Mouse (Mus musculus) embryonic fibroblast, embryonic 13.5 days (primary cell): Measurements from ENCODE around the gene Pik3ip1. TPM values are rescaled to one million over a fixed set of nuclear protein-coding genes. Genes with fewer than 3 reads are reported as not detected.

Source experiments
- H3K27ac ChIP-seq: 2 replicates; pipeline ENCODE4 v1.5.1; 2012; ENCODE audit warnings: low read length, control low read depth, inconsistent platforms; ENCODE audit not compliant: insufficient read depth
- H3K4me1 ChIP-seq: 2 replicates; pipeline ENCODE4 v1.6.1; 2011; ENCODE audit warnings: low read length; ENCODE audit not compliant: control insufficient read depth, insufficient read depth
- H3K4me3 ChIP-seq: 2 replicates; pipeline ENCODE4 v1.5.1; 2011; ENCODE audit warnings: mild to moderate bottlenecking, control low read depth, low read length; ENCODE audit not compliant: insufficient read depth
- CTCF ChIP-seq: IDR thresholded peaks from 2 replicates; pipeline ENCODE4 v1.5.1; 2011; ENCODE audit warnings: mild to moderate bottlenecking, control low read depth, low read length, moderate library complexity, borderline replicate concordance; ENCODE audit not compliant: insufficient read depth
- POLR2A ChIP-seq: IDR thresholded peaks from 2 replicates; pipeline ENCODE4 v1.6.1; 2011; ENCODE audit warnings: low read depth, mild to moderate bottlenecking, control low read depth, low read length, moderate library complexity
- polyA plus RNA-seq: library from polyadenylated mRNA; stranded (reverse); fragments of >200 nt; gene quantifications from 2 replicates; pipeline ENCODE4 v1.2.4, GENCODE M21; 2011; ENCODE audit warnings: low read depth; ENCODE audit not compliant: missing spikeins, insufficient read length

Gene Pik3ip1
- polyA plus RNA-seq, 1 experiment: 21.1 TPM

DNA sequence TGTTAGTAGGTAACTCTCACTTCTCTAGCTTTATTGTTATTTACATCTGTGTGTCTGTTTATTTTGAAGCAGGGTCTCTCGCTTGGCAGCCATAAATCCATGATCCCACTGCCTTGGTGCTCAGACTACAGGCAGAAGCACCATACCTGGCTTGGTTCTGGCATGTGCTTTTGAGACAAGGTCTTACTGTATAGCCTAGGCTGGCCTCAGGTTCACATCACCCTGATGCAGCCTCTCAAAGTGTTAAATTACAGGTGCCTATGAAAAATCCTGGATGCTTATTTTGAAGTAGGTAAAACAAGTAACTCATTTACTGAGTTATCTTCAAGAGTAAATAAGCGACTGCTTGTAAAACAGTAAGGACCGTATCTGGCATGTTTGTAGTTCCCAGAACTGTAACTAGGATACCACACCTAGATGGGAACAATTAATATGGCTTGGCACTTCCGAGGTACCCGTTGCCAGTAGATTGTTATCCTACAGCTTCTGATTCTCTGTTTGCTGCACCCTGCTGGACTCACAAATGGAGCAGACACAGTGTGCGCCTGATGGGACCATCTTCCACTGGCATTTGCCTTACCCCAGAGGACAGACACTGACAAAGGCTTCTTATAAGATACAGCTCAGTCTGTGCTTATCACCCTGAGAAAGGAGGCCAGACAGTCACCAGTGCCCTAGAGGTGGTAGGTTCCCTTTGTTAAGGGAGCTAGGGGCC is 57.4 kb downstream of the Pik3ip1 start:
- H3K4me3 ChIP-seq: no peak overlapping the region
- TF ChIP-seq POLR2A (no peak), CTCF (no peak)
- H3K4me1 ChIP-seq: no peaks in the 10 kb centered on the region
- H3K27ac ChIP-seq: no peak overlapping the region

DNA sequence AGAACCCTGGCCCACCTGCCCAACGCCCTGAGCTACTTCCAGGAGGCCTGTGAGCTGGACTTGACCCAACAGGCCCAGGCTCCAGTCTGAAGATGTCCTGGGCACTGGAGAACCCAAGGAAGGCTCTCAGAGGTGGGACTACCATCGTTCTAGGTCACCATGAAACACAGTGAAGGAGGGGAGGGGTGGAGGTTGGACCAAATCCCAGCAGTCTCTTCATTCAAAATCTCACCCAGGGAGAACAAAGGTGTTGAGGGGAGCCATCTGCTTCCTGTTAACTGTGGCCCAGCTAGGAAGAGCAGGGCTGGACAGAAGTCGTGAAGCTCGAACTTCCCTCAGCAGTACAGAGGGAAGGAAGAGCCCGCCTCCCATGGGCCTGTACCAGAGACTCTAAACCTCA is 59.8 kb downstream of the Pik3ip1 start:
- no peak for TF ChIP-seq POLR2A
- no peak for TF ChIP-seq CTCF
- H3K4me1 ChIP-seq: no peaks in the 10 kb centered on the region
- H3K4me3 ChIP-seq: no peak overlapping the region
- no peak overlapping the region for H3K27ac ChIP-seq

DNA sequence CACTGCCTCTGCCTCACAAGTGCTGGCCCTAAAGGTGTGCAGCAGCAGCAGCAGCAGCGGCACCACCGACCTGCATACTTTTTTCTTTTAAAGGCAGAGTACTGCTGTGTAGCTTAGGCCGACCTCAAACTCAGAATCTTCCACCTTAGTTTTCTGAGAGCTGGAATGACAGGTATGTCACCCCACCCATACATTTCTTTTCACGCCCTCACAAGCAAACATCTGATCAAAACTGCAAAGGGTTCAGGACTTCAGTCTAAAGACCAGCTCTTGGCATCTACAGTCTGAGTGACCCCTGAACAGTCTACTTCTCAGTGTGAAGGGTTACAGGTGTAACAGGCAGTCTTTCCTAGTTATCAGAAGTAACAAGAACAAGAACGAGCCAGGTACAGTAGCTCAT is 60.6 kb downstream of the Pik3ip1 start:
- TF ChIP-seq CTCF: no peak
- H3K4me3 ChIP-seq: no peak overlapping the region
- no peaks in the 10 kb centered on the region for H3K4me1 ChIP-seq
- no peak overlapping the region for H3K27ac ChIP-seq

- H3K27ac ChIP-seq: no peak overlapping the region
- TF ChIP-seq POLR2A (no peak), CTCF (no peak)
These were observed 62.3 kb downstream of the Pik3ip1 start for GRCm38 (mm10) chr11:3392526-3392925.

More at GRCm38 (mm10) chr11:3392526-3392925, 62.3 kb downstream of the Pik3ip1 start:
- Histone ChIP-seq H3K4me3 (no peak overlapping the region), H3K4me1 (peaks cover 4% of the 10 kb centered on the region; the same call in 1 of the 2 replicates)

Other genes starting within 250 kb of the Pik3ip1 start
- 17.1 TPM in 2 replicates for gene Sfi1, start 136.9 kb upstream of the Pik3ip1 start, polyA plus RNA-seq
- 57.2 and 71.9 TPM in 2 replicates for gene Eif4enif1, start 128.0 kb upstream of the Pik3ip1 start, polyA plus RNA-seq
- 102 and 112 TPM in 2 replicates for gene Drg1, start 64.0 kb upstream of the Pik3ip1 start, polyA plus RNA-seq
- 23.4 and 26.5 TPM in 2 replicates for gene Patz1, start 41.5 kb upstream of the Pik3ip1 start, polyA plus RNA-seq
- 58.3 and 68.6 TPM in 2 replicates for gene Limk2, start 78.8 kb downstream of the Pik3ip1 start, polyA plus RNA-seq
- gene Rnf185, start 122.0 kb downstream of the Pik3ip1 start, polyA plus RNA-seq: 27.3 and 30.9 TPM in 2 replicates
- gene Pla2g3, start 157.9 kb downstream of the Pik3ip1 start, polyA plus RNA-seq: 0.25 TPM in 1 of 2 replicates, not detected in the other
- not detected in 2 replicates for gene Inpp5j, start 174.4 kb downstream of the Pik3ip1 start, polyA plus RNA-seq
- gene Selenom, start 184.3 kb downstream of the Pik3ip1 start, polyA plus RNA-seq: 148 and 152 TPM in 2 replicates
- gene Smtn, start 210.2 kb downstream of the Pik3ip1 start, polyA plus RNA-seq: 78.7 and 79.0 TPM in 2 replicates